Mouse (Mus musculus): ENCODE results near the gene Rab36. TPM values are rescaled to one million over a fixed set of nuclear protein-coding genes. Genes with fewer than 3 reads are reported as not detected.

The Rab36 gene
- total and polyA plus RNA-seq, 3 experiments = not detected

DNA sequence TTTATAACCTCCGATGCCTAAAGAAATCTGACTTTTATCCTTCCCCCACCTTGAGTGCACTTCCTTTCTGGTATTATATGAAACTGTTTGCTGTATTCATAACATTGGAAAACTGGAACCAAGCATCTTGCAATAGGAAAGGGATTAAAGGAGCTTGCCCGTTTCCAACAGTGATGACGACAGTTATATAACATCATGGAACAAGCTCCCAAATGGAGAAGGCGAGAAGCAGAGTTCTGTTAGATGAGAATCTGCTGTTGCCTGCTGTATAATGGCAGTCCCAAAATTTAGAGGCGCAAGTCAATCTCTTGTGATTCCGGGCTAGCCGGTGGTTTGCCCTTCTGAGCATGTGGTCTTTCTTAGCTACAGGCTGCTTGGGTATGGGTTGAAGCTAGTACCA, 58.4 kb downstream of the Rab36 start:
- DNase-seq (ENCODE audit: low read depth, low spot score) = no peak

DNA sequence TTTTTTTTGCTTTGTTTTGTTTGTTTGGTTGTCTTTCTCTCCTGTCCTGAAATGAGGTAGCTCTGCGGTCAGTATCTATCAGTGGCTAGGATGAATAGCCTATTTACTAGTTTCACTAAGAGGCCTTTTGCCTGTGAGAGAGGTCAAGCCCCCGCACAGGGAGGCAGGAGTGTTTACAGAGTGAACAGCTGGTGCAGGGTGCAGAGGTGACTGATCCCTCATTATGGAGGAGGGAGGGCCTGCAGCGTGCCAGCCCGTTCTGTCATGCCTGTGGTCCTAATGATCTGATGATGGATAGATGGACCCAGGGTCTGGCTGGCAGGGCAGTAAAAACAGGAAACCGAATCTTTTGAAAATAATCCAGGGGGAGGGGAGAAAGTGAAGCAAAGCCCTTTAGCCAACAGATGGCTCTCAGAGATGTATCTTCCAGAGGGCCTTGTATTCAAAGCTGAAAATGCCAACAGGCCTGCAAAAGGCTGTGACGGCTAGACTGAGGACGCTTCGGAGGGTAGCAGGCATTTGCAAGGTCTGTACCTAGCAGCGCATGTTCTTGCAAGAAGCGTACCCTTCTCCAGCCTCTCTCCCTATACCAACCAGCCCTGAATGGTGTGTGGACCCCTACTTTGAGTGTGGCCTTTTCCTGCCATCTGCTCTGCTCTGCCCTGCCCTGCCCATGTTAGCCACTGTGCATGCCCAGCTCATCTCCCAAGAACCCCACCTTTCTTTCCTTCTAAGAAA, 61.8 kb downstream of the Rab36 start:
- Histone ChIP-seq H3K9me3 (replicated peaks; ENCODE audit: insufficient read depth, low read length) (no peaks in the 10 kb centered on the region), H3K79me2 (ENCODE audit: control insufficient read depth, insufficient read depth, low read length, poor library complexity) (no peaks in the 10 kb centered on the region), H3K36me3 (ENCODE audit: control insufficient read depth in 1 of 2, insufficient read depth in 2 of 2, low read length in 2 of 2) (no peaks in the 10 kb centered on the region), H3K4me1 (ENCODE audit: control insufficient read depth in 1 of 2, insufficient read depth in 2 of 2, low read length in 2 of 2) (no peaks in the 10 kb centered on the region), H3K27me3 (ENCODE audit: control insufficient read depth in 1 of 2, insufficient read depth in 2 of 2, low read length in 2 of 2) (no peaks in the 10 kb centered on the region), H3K9ac (ENCODE audit: control insufficient read depth, low read depth, low read length, poor library complexity, severe bottlenecking) (no peak overlapping the region), H3K27ac (ENCODE audit: control insufficient read depth, low read depth, low read length) (no peak overlapping the region), H3K4me3 (ENCODE audit: control insufficient read depth in 1 of 2, insufficient read depth in 1 of 2, low read depth in 2 of 2, low read length in 2 of 2) (no peak overlapping the region)
- DNase-seq (ENCODE audit: low read depth, low spot score) = no peak
- TF ChIP-seq RAD21 (IDR thresholded peaks at IDR 0.05; ENCODE audit: low read depth, low read length) (no peak), ETS1 (IDR thresholded peaks at IDR 0.05; ENCODE audit: low read depth, low read length) (no peak), SMC3 (IDR thresholded peaks at IDR 0.05; ENCODE audit: low read depth, low read length) (no peak), POLR2A (IDR thresholded peaks at IDR 0.05; ENCODE audit: control insufficient read depth in 1 of 2, insufficient read depth in 1 of 2, low read depth in 1 of 2, low read length in 2 of 2, poor library complexity in 1 of 2) (no peak), GABPA (IDR thresholded peaks at IDR 0.05; ENCODE audit: low read depth, low read length) (no peak), UBTF (IDR thresholded peaks at IDR 0.05; ENCODE audit: borderline replicate concordance, insufficient read depth, low read depth, low read length) (no peak), GATA1 (IDR thresholded peaks at IDR 0.05; ENCODE audit: low read depth, low read length) (no peak), RCOR1 (IDR thresholded peaks at IDR 0.05; ENCODE audit: low read depth, low read length) (no peak), MAFK (IDR thresholded peaks at IDR 0.05; ENCODE audit: borderline replicate concordance, low read depth, low read length) (no peak), NRF1 (IDR thresholded peaks at IDR 0.05; ENCODE audit: insufficient read depth, low read depth, low read length, poor library complexity, severe bottlenecking) (no peak), ZNF384 (IDR thresholded peaks at IDR 0.05; ENCODE audit: low read depth, low read length) (no peak), SIN3A (IDR thresholded peaks at IDR 0.05; ENCODE audit: low read length) (no peak), MYC (IDR thresholded peaks at IDR 0.05; ENCODE audit: low read depth, low read length) (no peak), JUND (IDR thresholded peaks at IDR 0.05; ENCODE audit: low read depth, low read length) (no peak), USF2 (IDR thresholded peaks at IDR 0.05; ENCODE audit: borderline replicate concordance in 1 of 2, insufficient read depth in 1 of 2, low read depth in 1 of 2, low read length in 2 of 2) (no peak), ZKSCAN1 (IDR thresholded peaks at IDR 0.05; ENCODE audit: low read depth, low read length) (no peak), CTCF (IDR thresholded peaks at IDR 0.05 in 2 of 3, conservative IDR thresholded peaks at IDR 0.05 in 1 of 3; ENCODE audit: control insufficient read depth in 1 of 3, insufficient read depth in 1 of 3, low read depth in 2 of 3, low read length in 3 of 3, poor library complexity in 1 of 3, severe bottlenecking in 1 of 3) (no peak)

More for the DNA sequence above, 58.4 kb downstream of the Rab36 start:
- Histone ChIP-seq H3K4me1 (ENCODE audit: control insufficient read depth in 1 of 2, insufficient read depth in 2 of 2, low read length in 2 of 2) (no peaks in the 10 kb centered on the region), H3K79me2 (ENCODE audit: control insufficient read depth, insufficient read depth, low read length, poor library complexity) (no peaks in the 10 kb centered on the region), H3K9ac (ENCODE audit: control insufficient read depth, low read depth, low read length, poor library complexity, severe bottlenecking) (no peak overlapping the region), H3K4me3 (ENCODE audit: control insufficient read depth in 1 of 2, insufficient read depth in 1 of 2, low read depth in 2 of 2, low read length in 2 of 2) (no peak overlapping the region), H3K27ac (ENCODE audit: control insufficient read depth, low read depth, low read length) (no peak overlapping the region), H3K27me3 (ENCODE audit: control insufficient read depth in 1 of 2, insufficient read depth in 2 of 2, low read length in 2 of 2) (no peaks in the 10 kb centered on the region), H3K9me3 (replicated peaks; ENCODE audit: insufficient read depth, low read length) (no peaks in the 10 kb centered on the region), H3K36me3 (ENCODE audit: control insufficient read depth in 1 of 2, insufficient read depth in 2 of 2, low read length in 2 of 2) (no peaks in the 10 kb centered on the region)
- TF ChIP-seq TCF12 (IDR thresholded peaks at IDR 0.05; ENCODE audit: low read depth, low read length) (no peak), MAX (IDR thresholded peaks at IDR 0.05; ENCODE audit: low read length) (no peak), MAFK (IDR thresholded peaks at IDR 0.05; ENCODE audit: borderline replicate concordance, low read depth, low read length) (no peak)
